Mouse (Mus musculus): ENCODE measurements around the gene Rnf216. TPM values are rescaled to one million over a fixed set of nuclear protein-coding genes. Genes with fewer than 3 reads are reported as not detected.
A peak's percentile ranks its signal among the peaks of the same experiment; 100 is the strongest.

The Rnf216 gene
- polyA plus RNA-seq, 1 experiment, result 36.3 TPM

GRCm38 (mm10) chr5:143034108-143034507 lies 78.7 kb downstream of the Rnf216 start:
- Histone ChIP-seq H3K4me3 (ENCODE audit: insufficient read depth, low read length) (no peak overlapping the region), H3K27ac (ENCODE audit: insufficient read depth, low read length) (no peak overlapping the region), H3K4me1 (ENCODE audit: control insufficient read depth, insufficient read depth, low read length) (peaks cover 16% of the 10 kb centered on the region)
- TF ChIP-seq CTCF (IDR thresholded peaks at IDR 0.05; ENCODE audit: borderline replicate concordance, insufficient read depth, low read length) (no peak), POLR2A (IDR thresholded peaks at IDR 0.05; ENCODE audit: low read depth, low read length) (no peak)

DNA sequence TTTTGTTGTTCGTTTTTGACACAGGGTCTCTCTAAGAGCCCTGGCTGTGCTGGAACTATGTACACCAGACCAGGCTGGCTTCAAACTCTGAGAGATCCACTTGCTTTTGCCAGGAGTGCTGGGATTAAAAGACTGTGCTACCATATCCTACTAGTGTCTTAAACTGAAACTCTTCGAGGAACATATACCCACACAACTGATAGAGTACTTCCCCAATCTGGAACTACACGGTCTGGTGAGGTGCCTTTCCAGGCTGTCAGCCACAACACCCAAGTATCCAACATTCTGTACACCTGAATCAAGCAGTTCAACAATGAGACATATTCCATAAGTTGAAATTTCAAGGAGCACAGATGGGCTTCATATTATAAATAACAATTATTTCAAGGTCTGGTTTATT lies 79.5 kb downstream of the Rnf216 start:
- Histone ChIP-seq H3K27ac (ENCODE audit: insufficient read depth, low read length) (no peak overlapping the region), H3K4me3 (ENCODE audit: insufficient read depth, low read length) (no peak overlapping the region), H3K4me1 (ENCODE audit: control insufficient read depth, insufficient read depth, low read length) (peaks cover 14% of the 10 kb centered on the region)
- TF ChIP-seq POLR2A (IDR thresholded peaks at IDR 0.05; ENCODE audit: low read depth, low read length) (no peak), CTCF (IDR thresholded peaks at IDR 0.05; ENCODE audit: borderline replicate concordance, insufficient read depth, low read length) (no peak)

DNA sequence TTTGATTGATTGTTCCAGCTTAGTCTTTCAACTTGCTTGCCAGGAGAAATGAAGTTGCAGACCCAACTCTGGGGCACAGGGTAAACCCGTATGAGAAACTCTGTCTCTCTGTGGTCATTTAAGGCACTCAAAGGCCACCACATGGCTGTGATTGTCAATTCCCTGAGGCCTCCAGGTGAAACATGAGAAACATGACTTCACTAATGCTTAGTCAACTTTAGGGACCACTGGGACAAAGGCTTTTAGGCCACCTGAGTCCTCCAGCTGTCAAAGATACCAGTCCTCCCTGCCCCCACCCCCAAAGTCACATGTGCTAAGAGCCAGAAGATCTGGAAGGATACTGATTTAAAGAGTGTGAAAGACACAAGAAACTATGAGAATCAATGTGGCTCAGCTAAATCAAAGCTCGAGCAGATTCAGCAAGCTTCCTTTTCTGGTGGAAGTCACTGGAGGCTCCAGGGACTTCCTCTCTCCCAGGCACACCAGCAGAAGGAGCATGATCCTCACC lies 80.1 kb downstream of the Rnf216 start:
- Histone ChIP-seq H3K27ac (ENCODE audit: insufficient read depth, low read length) (no peak overlapping the region), H3K4me3 (ENCODE audit: insufficient read depth, low read length) (no peak overlapping the region), H3K4me1 (ENCODE audit: control insufficient read depth, insufficient read depth, low read length) (peaks cover 12% of the 10 kb centered on the region)
- no peak for TF ChIP-seq POLR2A (IDR thresholded peaks at IDR 0.05; ENCODE audit: low read depth, low read length)
- TF ChIP-seq CTCF (IDR thresholded peaks at IDR 0.05; ENCODE audit: borderline replicate concordance, insufficient read depth, low read length), result no peak

GRCm38 (mm10) chr5:143031681-143032080 lies 81.1 kb downstream of the Rnf216 start:
- no peak overlapping the region for H3K4me3 ChIP-seq (ENCODE audit: insufficient read depth, low read length)
- peaks cover 12% of the 10 kb centered on the region for H3K4me1 ChIP-seq (ENCODE audit: control insufficient read depth, insufficient read depth, low read length)
- H3K27ac ChIP-seq (ENCODE audit: insufficient read depth, low read length), result no peak overlapping the region
- TF ChIP-seq POLR2A (IDR thresholded peaks at IDR 0.05; ENCODE audit: low read depth, low read length) (no peak), CTCF (IDR thresholded peaks at IDR 0.05; ENCODE audit: borderline replicate concordance, insufficient read depth, low read length) (no peak)

GRCm38 (mm10) chr5:143031193-143031592 lies 81.6 kb downstream of the Rnf216 start:
- TF ChIP-seq CTCF (IDR thresholded peaks at IDR 0.05; ENCODE audit: borderline replicate concordance, insufficient read depth, low read length), result no peak
- no peak for TF ChIP-seq POLR2A (IDR thresholded peaks at IDR 0.05; ENCODE audit: low read depth, low read length)
- Histone ChIP-seq H3K4me3 (ENCODE audit: insufficient read depth, low read length) (no peak overlapping the region), H3K27ac (ENCODE audit: insufficient read depth, low read length) (no peak overlapping the region), H3K4me1 (ENCODE audit: control insufficient read depth, insufficient read depth, low read length) (peaks cover 12% of the 10 kb centered on the region)

DNA sequence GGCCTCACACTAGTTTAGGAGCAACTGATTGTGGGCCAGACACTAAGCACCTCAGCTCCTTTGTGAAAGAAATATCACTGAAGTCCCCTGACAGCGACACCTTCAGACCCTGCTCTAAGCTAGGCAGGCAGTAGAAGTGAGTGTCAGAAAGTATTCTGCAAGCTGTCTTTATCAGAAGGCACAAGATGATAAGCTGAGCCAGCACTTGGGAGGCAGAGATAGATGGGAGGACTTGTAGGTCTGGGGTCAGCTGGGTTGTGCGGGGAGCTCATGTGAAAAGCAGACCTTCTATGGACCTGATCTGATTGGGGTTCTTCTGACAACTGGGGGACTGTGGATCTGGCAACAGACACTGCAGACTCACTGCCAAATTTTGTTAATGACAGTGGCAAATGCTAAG lies 88.9 kb downstream of the Rnf216 start:
- H3K4me3 ChIP-seq (ENCODE audit: insufficient read depth, low read length), result no peak overlapping the region
- TF ChIP-seq POLR2A (IDR thresholded peaks at IDR 0.05; ENCODE audit: low read depth, low read length), result no peak
- no peak for TF ChIP-seq CTCF (IDR thresholded peaks at IDR 0.05; ENCODE audit: borderline replicate concordance, insufficient read depth, low read length)
- H3K27ac ChIP-seq (ENCODE audit: insufficient read depth, low read length), result no peak overlapping the region
- no peaks in the 10 kb centered on the region for H3K4me1 ChIP-seq (ENCODE audit: control insufficient read depth, insufficient read depth, low read length)

DNA sequence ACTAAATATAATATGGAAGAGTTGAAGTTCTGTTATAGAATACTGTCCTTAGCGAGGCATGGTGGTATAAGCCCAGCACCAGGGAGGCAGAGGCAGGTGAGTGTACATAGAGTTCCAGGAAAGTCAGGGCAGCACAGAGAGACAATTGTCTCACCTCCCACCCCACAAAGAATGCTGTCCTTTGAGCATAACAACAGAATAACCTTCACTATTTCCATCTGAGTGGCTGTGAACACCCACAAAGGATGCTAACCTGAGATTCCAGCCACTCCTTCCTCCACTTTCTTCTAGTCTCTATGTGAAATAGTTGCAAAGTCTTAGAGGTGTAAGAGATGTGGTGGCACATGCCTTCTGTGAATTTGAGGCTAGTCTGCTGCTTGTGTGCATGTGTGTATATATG lies 89.8 kb downstream of the Rnf216 start:
- TF ChIP-seq POLR2A (IDR thresholded peaks at IDR 0.05; ENCODE audit: low read depth, low read length), result no peak
- TF ChIP-seq CTCF (IDR thresholded peaks at IDR 0.05; ENCODE audit: borderline replicate concordance, insufficient read depth, low read length), result no peak
- no peak overlapping the region for H3K4me3 ChIP-seq (ENCODE audit: insufficient read depth, low read length)
- H3K27ac ChIP-seq (ENCODE audit: insufficient read depth, low read length), result no peak overlapping the region
- no peaks in the 10 kb centered on the region for H3K4me1 ChIP-seq (ENCODE audit: control insufficient read depth, insufficient read depth, low read length)

DNA sequence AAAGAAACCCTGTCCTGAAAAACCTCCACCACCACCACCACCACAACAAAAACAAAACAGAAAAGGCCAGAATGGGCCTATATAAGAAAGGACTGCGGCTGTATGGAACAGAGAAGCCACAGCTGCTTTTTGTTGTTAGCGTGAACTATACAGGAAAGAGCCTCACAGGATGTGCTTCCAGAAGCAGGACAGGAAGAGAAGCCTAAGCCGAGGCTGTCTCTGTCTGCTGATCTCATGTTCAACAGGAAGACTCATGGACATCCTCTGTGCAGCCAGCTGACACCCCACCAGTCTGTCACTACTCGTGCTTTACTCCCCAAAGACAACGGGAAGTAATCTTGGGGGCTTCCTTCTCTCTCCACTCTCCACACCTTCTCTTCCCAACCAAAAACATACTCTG lies 95.4 kb downstream of the Rnf216 start:
- Histone ChIP-seq H3K27ac (ENCODE audit: insufficient read depth, low read length) (no peak overlapping the region), H3K4me1 (ENCODE audit: control insufficient read depth, insufficient read depth, low read length) (no peaks in the 10 kb centered on the region)

GRCm38 (mm10) chr5:143009383-143009782 lies 103.4 kb downstream of the Rnf216 start:
- no peak for TF ChIP-seq POLR2A (IDR thresholded peaks at IDR 0.05; ENCODE audit: low read depth, low read length)
- TF ChIP-seq CTCF (IDR thresholded peaks at IDR 0.05; ENCODE audit: borderline replicate concordance, insufficient read depth, low read length), result no peak
- no peak overlapping the region for H3K4me3 ChIP-seq (ENCODE audit: insufficient read depth, low read length)
- H3K4me1 ChIP-seq (ENCODE audit: control insufficient read depth, insufficient read depth, low read length), result no peaks in the 10 kb centered on the region
- no peak overlapping the region for H3K27ac ChIP-seq (ENCODE audit: insufficient read depth, low read length)

More for the DNA sequence above, 95.4 kb downstream of the Rnf216 start:
- no peak overlapping the region for H3K4me3 ChIP-seq (ENCODE audit: insufficient read depth, low read length)
- TF ChIP-seq POLR2A (IDR thresholded peaks at IDR 0.05; ENCODE audit: low read depth, low read length) (no peak), CTCF (IDR thresholded peaks at IDR 0.05; ENCODE audit: borderline replicate concordance, insufficient read depth, low read length) (no peak)

DNA sequence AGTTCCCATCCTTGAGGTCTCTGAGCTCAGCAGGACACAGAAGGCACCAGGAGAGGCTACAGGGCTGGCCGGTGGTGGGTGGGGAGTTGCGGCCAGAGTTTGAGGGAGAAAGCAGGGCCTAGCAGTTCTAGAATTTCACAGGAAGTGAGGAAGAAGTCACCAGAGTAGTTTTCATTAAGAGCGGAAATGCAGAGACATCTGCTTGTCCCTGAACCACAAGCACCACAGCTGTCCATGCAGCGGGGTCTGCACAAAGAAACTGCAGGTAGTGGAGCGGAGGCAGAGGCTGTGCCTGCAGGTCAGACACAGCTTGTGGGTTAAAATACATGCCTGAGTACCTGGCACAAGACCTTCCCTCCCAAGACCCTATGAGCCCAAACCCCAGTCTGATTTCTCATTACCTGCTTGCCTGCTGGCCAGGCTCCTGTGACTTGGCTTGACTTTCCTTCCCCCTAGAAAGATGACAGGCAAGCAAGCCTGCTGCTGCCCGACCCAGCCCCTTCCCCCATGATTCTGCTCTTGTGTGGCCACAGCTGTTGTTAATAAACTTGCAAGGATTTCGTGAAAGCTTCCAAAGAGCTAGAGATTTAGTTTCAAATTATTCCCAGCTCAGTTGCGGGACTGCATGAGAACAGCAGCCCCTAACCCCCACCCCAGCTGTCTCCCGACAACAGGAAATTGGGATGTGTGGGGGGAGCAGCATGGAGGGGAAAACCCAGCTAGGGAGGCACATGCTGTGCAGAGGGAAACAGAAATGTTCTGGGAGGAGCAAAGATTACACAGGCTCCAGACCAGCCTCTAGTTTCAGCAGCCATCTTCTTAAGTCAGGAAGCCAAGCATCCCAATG lies 111.9 kb downstream of the Rnf216 start:
- peaks cover 27% of the 10 kb centered on the region for H3K4me1 ChIP-seq (ENCODE audit: control insufficient read depth, insufficient read depth, low read length)
- TF ChIP-seq POLR2A (IDR thresholded peaks at IDR 0.05; ENCODE audit: low read depth, low read length), result no peak
- H3K4me3 ChIP-seq (ENCODE audit: insufficient read depth, low read length), result no peak overlapping the region
- H3K27ac ChIP-seq (ENCODE audit: insufficient read depth, low read length), result peak overlapping the region; percentile 95
